ENCODE assay signal across 22 mouse cellular contexts in genomic region chr1:51660531-51660930, GRCm38 (mm10).
"Had no signal": no experiment of that assay in that cellular context is flagged by ENCODE, and none has a peak within 500 bp of the region (broad histone marks: within the 10 kb centered on the region; RNA-seq: fewer than 3 reads in every experiment).

No protein-coding gene starts in this region.

- DNase-seq: heart, postnatal 10 days; heart, postnatal 14 days; heart, postnatal 36 days; heart, postnatal 4 days; kidney, adult 11 months; kidney, adult 18-20 months; kidney, adult 2 months; kidney, adult 8-10 months; kidney, adult 9 months; kidney, postnatal 10 days; kidney, postnatal 14 days; kidney, postnatal 25 days; kidney, postnatal 36 days; kidney, postnatal 4 days; layer of hippocampus, adult 9-11 months; layer of hippocampus, postnatal 36 days had no signal

- ATAC-seq: hindbrain, embryonic 16.5 days; hindbrain, postnatal 0 days; inflammation-experienced regulatory T-cells, adult 6 months; intestine, embryonic 15.5 days; intestine, embryonic 16.5 days; intestine, postnatal 0 days had no signal
